Mouse (Mus musculus): ENCODE results near the gene Otop3. TPM values are rescaled to one million over a fixed set of nuclear protein-coding genes. Genes with fewer than 3 reads are reported as not detected.
"Not testable (repeated sequence)": the region's sequence is repeated elsewhere in the genome, so short reads cannot be mapped to it uniquely, and the experiment has no call there.

Gene Otop3
- polyA plus RNA-seq, 1 experiment from 2014 or later: not detected

DNA sequence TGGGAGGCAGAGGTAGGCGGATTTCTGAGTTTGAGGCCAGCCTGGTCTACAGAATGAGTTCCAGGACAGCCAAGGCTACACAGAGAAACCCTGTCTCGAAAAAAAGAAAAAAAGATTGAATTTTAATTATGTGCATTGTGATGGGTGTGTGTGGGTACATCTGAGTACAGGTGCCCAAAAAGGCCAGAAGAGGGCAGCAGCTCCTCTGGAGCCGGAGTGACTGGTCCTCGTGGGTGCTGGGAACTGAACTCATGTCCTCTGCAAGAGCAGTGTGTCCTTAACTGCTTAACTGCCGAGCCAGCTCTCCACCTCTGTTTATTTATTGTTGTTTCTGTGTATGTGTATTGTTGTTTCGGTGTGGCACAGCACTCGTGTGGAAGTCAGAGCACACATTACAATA, 43.3 kb downstream of the Otop3 start:
- Histone ChIP-seq H3K27me3 (replicated peaks) (peaks cover 43% of the 10 kb centered on the region), H3K9ac (no peak overlapping the region), H3K36me3 (no peaks in the 10 kb centered on the region), H3K4me3 (no peak overlapping the region), H3K4me2 (no peak overlapping the region), H3K9me3 (no peaks in the 10 kb centered on the region; the same call in 1 of the 2 replicates), H3K4me1 (peaks cover 27% of the 10 kb centered on the region), H3K27ac (replicated peaks) (no peak overlapping the region)
- WGBS: 75% methylated on average over 7 of the region's 7 CpGs
- ATAC-seq (ENCODE audit: extremely low read depth, insufficient number of reproducible peaks, low FRiP score, low TSS enrichment): no peak

DNA sequence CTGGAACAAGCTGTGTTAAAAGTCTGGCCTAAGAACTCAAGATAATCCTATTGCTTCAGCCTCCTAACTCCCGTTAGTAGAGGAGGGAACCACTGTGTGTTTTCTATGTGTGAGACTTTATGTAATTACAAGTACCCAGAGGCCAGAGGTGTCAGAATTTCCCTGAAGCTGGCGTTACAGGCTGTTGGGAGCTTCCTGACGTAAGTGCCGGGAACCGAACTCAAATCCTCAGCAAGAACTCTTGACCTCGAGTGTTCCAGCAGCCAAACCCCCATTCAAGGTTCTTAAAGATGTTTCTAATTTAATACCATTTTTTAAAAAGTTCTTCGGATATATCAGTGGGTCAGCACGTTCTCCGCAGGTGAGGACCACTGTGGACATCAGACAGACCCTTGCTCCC, 46.7 kb downstream of the Otop3 start:
- Histone ChIP-seq H3K27ac (replicated peaks) (peak overlapping the region; percentile 29; the same call in 1 of the 2 replicates), H3K9ac (peak overlapping the region; percentile 63; the same call in 1 of the 2 replicates), H3K9me3 (no peaks in the 10 kb centered on the region; the same call in 1 of the 2 replicates), H3K27me3 (replicated peaks) (peaks cover 34% of the 10 kb centered on the region), H3K4me1 (peaks cover 33% of the 10 kb centered on the region), H3K36me3 (no peaks in the 10 kb centered on the region), H3K4me3 (peak overlapping the region; percentile 72), H3K4me2 (peak overlapping the region; percentile 83)
- ATAC-seq (ENCODE audit: extremely low read depth, insufficient number of reproducible peaks, low FRiP score, low TSS enrichment): no peak
- 13% methylated on average over 9 of the region's 9 CpGs for WGBS

DNA sequence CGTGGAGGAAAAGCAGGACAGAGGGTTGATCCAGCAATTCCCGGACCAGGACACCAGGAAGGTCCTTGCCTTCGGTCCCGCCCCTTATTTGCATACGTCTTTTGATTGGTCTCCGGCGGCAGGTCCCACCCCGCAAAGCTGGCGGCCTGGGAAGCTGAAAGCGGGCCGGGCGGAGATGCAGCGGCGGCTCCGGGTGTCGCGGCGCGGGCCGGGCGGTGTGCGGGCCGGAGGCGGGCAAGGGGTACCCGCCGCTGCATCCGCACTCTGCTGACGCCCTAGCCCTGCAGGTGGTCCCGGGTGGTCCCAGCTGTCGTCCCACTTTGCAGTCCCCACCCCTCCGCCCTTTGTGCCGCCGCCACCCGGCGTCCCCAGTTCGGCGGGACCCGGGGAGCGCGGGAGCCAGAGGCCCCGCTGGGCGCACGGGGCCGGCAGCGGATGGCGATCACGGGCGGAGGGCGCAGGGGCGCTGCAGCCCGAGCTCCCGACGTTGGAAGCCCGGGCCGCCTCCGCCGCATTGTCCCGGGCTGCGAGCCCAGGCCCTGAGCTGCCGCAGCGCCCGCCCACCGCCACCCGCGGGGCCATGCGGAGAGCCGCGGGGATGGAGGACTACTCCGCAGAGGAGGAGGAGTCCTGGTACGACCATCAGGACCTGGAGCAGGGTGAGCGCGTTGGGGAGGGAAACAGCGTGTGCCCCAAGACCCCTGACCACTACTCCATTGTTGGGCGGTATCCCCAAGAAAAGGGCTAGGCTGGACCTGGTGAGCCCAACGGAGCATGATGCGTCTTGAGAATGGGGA, 47.4 kb downstream of the Otop3 start, which contains the start of gene Cdr2l:
Cdr2l (plus strand) TSS at position 174 of the 797 bp plus-strand sequence.
- H3K27ac ChIP-seq (replicated peaks): peak within 1 kb of the TSS; percentile 65
- H3K4me2 ChIP-seq: peak within 1 kb of the TSS; percentile 83
- WGBS: under 1% methylated on average over 76 of the region's 76 CpGs

DNA sequence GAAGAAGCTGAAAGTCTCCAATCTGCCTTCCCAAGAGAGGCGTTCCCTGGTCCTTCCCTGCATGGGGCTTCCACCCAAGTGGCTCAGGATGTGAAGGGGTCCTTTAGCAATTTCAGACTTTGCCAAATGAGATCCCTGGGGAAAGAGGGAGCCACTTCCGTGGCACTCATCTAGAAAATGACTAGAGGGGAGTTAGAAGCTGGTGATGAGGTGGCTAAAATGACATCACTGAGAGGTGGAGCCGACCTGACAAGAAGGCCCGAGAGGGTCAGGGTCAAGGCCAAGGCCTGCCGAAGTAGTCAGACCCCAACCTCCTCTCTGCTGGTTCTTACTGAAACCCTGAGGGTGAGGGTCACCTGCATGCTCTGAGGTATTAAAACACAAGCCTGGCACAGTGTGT, 48.4 kb downstream of the Otop3 start:
- H3K27me3 ChIP-seq (replicated peaks): peaks cover 28% of the 10 kb centered on the region
- no peaks in the 10 kb centered on the region for H3K36me3 ChIP-seq
- peak overlapping the region; percentile 83 for H3K4me2 ChIP-seq
- H3K27ac ChIP-seq (replicated peaks): 0 out of 2 replicates have a peak overlapping the region, but pooled peaks have one; percentile 50
- peak overlapping the region; percentile 89 for H3K9ac ChIP-seq
- 23% methylated on average over 5 of the region's 5 CpGs for WGBS
- peak overlapping the region; percentile 72 for H3K4me3 ChIP-seq
- ATAC-seq (ENCODE audit: extremely low read depth, insufficient number of reproducible peaks, low FRiP score, low TSS enrichment): no peak
- peaks cover 33% of the 10 kb centered on the region for H3K4me1 ChIP-seq
- H3K9me3 ChIP-seq: no peaks in the 10 kb centered on the region; the same call in 1 of the 2 replicates

More for the DNA sequence above, 47.4 kb downstream of the Otop3 start, which contains the start of gene Cdr2l:
- H3K9ac ChIP-seq: peak within 1 kb of the TSS; percentile 89
- H3K27me3 ChIP-seq (replicated peaks): peaks cover 31% of the 10 kb centered on the region
- H3K4me1 ChIP-seq: peaks cover 33% of the 10 kb centered on the region
- H3K36me3 ChIP-seq: no peaks in the 10 kb centered on the region
- ATAC-seq (ENCODE audit: extremely low read depth, insufficient number of reproducible peaks, low FRiP score, low TSS enrichment): peak; percentile 71; the same call in 1 of the 2 replicates
- H3K4me3 ChIP-seq: peak within 1 kb of the TSS; percentile 72
- H3K9me3 ChIP-seq: no peaks in the 10 kb centered on the region; the same call in 1 of the 2 replicates

DNA sequence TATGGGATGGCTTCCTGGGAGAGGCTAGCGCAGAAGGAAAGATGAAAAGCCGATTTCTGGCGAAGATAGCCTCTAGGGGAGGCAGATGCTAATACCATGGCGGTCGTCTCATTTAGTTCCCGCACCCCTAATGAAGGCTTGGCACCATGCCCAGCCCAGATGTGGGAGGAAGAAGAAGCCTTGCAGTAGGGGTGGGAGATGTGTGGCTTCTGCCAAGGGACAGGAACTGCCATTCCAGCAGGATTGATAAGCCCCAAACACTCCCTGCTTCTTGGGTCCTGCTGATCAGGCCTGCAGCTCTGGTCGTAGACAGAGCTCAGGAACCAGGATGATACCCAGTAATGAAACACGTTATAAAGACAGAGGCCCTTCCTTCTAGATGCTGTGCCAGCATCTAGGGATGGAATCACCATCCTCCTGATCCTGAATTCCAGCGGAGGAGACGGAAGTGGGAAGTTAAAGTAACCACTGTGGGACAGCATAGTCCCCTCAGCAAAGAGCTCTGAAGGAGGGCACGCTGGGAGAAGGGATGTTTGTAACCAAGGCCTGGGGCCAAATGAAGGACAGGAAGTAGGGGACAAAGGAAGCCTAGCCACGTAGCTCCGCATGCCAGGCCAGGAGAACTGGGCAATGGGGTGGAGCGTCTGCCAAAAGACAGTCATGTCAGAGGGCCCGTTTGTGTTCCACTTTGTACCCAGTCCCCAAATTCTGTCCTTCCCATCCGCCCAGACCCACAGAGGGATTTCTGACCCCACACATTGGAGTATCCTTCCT, 49.4 kb downstream of the Otop3 start:
- Histone ChIP-seq H3K4me3 (peak overlapping the region; percentile 72), H3K9ac (peak overlapping the region; percentile 89)

DNA sequence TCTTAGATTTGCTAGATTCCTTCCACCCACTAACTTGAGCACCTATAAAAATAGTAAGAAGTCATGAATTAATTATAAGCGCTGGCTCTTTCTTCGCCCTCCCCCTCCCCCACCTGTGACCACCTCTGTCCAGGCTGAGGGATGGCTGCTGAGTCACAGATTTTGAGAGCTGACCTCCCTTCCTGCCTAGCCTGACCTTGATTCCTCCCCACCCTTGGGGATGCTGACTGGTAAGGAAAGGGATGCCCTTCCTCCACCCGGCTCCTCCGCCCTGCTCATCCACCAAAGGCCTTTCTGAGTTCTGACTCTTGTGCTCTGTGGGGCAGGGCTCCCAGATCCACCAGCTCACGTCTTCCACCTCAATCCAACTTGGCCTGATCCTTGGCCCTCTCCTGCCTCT, 50.1 kb downstream of the Otop3 start:
- H3K4me2 ChIP-seq: peak overlapping the region; percentile 83
- H3K4me1 ChIP-seq: peaks cover 33% of the 10 kb centered on the region
- H3K9ac ChIP-seq: peak overlapping the region; percentile 89
- no peaks in the 10 kb centered on the region for H3K36me3 ChIP-seq
- no peaks in the 10 kb centered on the region for H3K9me3 ChIP-seq
- H3K4me3 ChIP-seq: no peak overlapping the region
- peak overlapping the region; percentile 50; the same call in 1 of the 2 replicates for H3K27ac ChIP-seq (replicated peaks)
- peaks cover 28% of the 10 kb centered on the region for H3K27me3 ChIP-seq (replicated peaks)
- no peak for ATAC-seq (ENCODE audit: extremely low read depth, insufficient number of reproducible peaks, low FRiP score, low TSS enrichment)
- 72% methylated on average over 5 of the region's 5 CpGs for WGBS

More for the DNA sequence above, 49.4 kb downstream of the Otop3 start:
- H3K4me2 ChIP-seq: peak overlapping the region; percentile 83
- H3K36me3 ChIP-seq: no peaks in the 10 kb centered on the region
- peaks cover 28% of the 10 kb centered on the region for H3K27me3 ChIP-seq (replicated peaks)
- peaks cover 33% of the 10 kb centered on the region for H3K4me1 ChIP-seq
- no peak for ATAC-seq (ENCODE audit: extremely low read depth, insufficient number of reproducible peaks, low FRiP score, low TSS enrichment)
- H3K9me3 ChIP-seq: no peaks in the 10 kb centered on the region
- H3K27ac ChIP-seq (replicated peaks): peak overlapping the region; percentile 50
- 45% methylated on average over 16 of the region's 16 CpGs for WGBS

DNA sequence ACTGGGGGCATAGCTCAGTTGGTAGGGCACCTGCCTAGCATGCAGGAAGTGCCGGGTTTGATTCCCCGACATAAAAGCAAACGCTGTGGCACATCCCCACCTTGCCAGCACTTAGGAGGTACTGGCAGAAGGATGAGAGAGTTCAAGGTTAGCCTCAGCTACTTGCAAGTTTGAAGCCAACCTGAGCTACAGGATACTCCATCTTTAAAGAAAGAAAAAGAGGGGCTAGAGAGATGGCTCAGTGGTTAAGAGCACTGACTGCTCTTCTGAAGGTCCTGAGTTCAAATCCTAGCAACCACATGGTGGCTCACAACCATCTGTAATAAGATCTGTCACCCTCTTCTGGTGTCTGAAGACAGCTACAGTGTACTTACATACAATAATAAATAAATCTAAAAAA, 52.3 kb downstream of the Otop3 start:
- Histone ChIP-seq H3K4me1 (peaks cover 28% of the 10 kb centered on the region), H3K27me3 (replicated peaks) (peaks cover 28% of the 10 kb centered on the region), H3K36me3 (peaks cover 18% of the 10 kb centered on the region)
- not testable (repeated sequence) for H3K4me2 ChIP-seq; H3K9ac ChIP-seq; H3K4me3 ChIP-seq; H3K27ac ChIP-seq (replicated peaks); ATAC-seq (ENCODE audit: extremely low read depth, insufficient number of reproducible peaks, low FRiP score, low TSS enrichment); H3K9me3 ChIP-seq
- WGBS: 84% methylated on average over 3 of the region's 3 CpGs

DNA sequence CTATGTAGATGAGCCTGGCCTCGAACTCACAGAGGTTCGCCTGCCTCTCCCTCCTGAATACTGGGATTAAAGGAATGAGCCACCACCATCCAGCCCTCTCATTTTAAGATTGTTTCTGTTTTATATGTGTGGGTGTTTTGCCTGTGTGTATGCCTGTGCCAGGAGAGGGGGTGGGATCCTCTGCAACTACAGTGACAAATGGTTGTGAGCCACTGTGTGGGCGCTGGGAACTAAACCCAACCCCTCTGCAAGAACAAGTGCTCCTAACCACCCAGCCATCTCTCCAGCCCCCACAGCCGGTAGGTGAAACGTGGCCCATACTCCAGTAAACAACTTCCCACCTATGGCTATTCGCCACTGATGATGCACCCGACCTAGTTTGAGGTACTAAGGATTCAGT, 56.8 kb downstream of the Otop3 start:
- no peak for ATAC-seq (ENCODE audit: extremely low read depth, insufficient number of reproducible peaks, low FRiP score, low TSS enrichment)
- H3K4me3 ChIP-seq: no peak overlapping the region
- 86% methylated on average over 7 of the region's 7 CpGs for WGBS

DNA sequence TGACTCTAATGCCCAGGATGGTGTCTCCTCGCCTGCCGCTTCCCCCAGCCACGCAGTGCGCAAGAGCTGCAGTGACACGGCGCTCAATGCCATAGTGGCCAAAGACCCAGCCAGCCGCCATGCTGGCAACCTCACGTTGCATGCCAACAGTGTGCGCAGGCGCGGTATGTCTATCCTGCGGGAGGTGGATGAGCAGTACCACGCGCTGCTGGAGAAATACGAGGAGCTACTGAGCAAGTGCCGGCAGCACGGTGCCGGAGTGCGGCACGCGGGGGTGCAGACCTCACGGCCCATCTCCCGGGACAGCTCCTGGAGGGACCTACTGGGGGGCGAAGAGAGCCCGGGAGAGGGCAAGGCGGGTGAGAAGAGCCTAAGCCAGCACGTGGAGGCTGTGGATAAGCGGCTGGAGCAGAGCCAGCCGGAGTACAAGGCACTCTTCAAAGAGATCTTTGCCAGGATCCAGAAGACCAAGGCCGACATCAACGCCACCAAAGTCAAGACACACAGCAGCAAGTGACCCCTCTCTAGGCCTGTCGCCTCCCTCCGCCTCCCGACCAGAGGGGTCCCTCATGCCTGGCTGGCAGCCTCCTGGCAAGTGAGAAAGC, 59.3 kb downstream of the Otop3 start:
- Histone ChIP-seq H3K4me3 (peak overlapping the region; percentile 29), H3K9me3 (no peaks in the 10 kb centered on the region), H3K27ac (replicated peaks) (no peak overlapping the region), H3K4me2 (peak overlapping the region; percentile 65), H3K4me1 (peaks cover 10% of the 10 kb centered on the region; the same call in 1 of the 2 replicates), H3K27me3 (replicated peaks) (peaks cover 13% of the 10 kb centered on the region; the same call in 1 of the 2 replicates), H3K9ac (peak overlapping the region; percentile 59), H3K36me3 (peaks cover 61% of the 10 kb centered on the region)
- no peak for ATAC-seq (ENCODE audit: extremely low read depth, insufficient number of reproducible peaks, low FRiP score, low TSS enrichment)
- 38% methylated on average over 34 of the region's 34 CpGs for WGBS

More for the DNA sequence above, 56.8 kb downstream of the Otop3 start:
- Histone ChIP-seq H3K9ac (no peak overlapping the region), H3K4me2 (no peak overlapping the region), H3K27me3 (replicated peaks) (peaks cover 13% of the 10 kb centered on the region; the same call in 1 of the 2 replicates), H3K36me3 (peaks cover 61% of the 10 kb centered on the region), H3K4me1 (peaks cover 8% of the 10 kb centered on the region; the same call in 1 of the 2 replicates), H3K9me3 (no peaks in the 10 kb centered on the region), H3K27ac (replicated peaks) (no peak overlapping the region)
